ENCODE assay signal across 21 mouse cellular contexts in the genomic region with DNA sequence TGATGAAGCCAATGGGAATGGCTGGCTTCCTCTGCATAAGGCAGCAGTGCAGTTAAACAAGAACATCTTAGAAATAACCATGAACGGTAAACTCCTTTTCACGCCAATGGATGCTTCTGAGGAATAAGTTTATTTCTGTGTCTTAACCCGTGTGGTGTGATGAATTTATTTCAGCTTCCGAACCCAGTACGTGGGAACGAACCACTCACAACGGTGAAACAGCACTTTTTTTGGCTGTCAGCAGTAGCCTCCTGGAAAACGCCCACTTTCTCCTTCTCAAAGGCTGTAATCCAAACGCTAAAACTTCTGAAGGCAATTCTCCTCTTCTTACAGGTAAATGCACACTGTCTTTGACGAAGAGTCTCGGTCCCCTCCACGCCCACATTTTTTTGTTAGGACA. TPM values are rescaled to one million over a fixed set of nuclear protein-coding genes. Genes with fewer than 3 reads are reported as not detected.
A peak's percentile ranks its signal among the peaks of the same experiment; 100 is the strongest.
DNase-seq lines count a peak whose midpoint lies in the region; ATAC-seq lines count a peak whose summit lies in the region.
"Had no signal": no experiment of that assay in that cellular context is flagged by ENCODE, and none has a peak within 500 bp of the region (broad histone marks: within the 10 kb centered on the region; RNA-seq: fewer than 3 reads in every experiment).

No protein-coding gene starts in this region.

- intact Hi-C loops in left cerebral cortex, postnatal 4 days (cut with DNase I) = no loop called here

- ATAC-seq in frontal cortex, adult (ENCODE audit: low TSS enrichment) = peak; percentile 69
- ATAC-seq: activated CD4-positive, CD25-positive, alpha-beta regulatory T cell, adult 4 months; CD4-positive, CD25-positive, alpha-beta regulatory T cell, adult 4 months; forebrain, embryonic 16.5 days had no signal

- no peak for DNase-seq in frontal cortex, postnatal 10 days (ENCODE audit: low spot score in 2 of 2)
- peak; percentile 9 to 20 for DNase-seq in left cerebral cortex, adult 18-20 months (ENCODE audit: low spot score in 2 of 2)
- DNase-seq in left cerebral cortex, postnatal 4 days = no peak
- DNase-seq in right cerebral cortex, adult 2 months (ENCODE audit: low spot score in 2 of 2) = peak; percentile 44 to 54
- no peak for DNase-seq in right cerebral cortex, postnatal 14 days
- peak; percentile 68 for DNase-seq in telencephalon, adult 2 months (ENCODE audit: low read depth, low spot score)
- no peak for DNase-seq in layer of hippocampus, adult 18-20 months (ENCODE audit: low spot score in 2 of 2)
- DNase-seq: adrenal gland, postnatal 14 days; B cell, adult 2 months; cerebellum, adult 18-20 months; cerebellum, adult 9-11 months; cerebellum, postnatal 36 days; gastrocnemius, adult 2 months; gastrocnemius, postnatal 25 days; heart, postnatal 4 days had no signal

RNA-seq across cellular contexts. Expression of gene Asb14, which starts 6.5 kb away (rescaled TPM):
- total RNA-seq in left cerebral cortex, adult 18-20 months (2021) = not detected
- not detected for total RNA-seq in left cerebral cortex, postnatal 4 days (2021)
- under 1 TPM in 1 of 2 experiments, not detected in 1; 0.43 TPM for total RNA-seq in layer of hippocampus, adult 18-20 months (2021)
- total RNA-seq: adrenal gland, adult 18-20 months; adrenal gland, postnatal 14 days; granulocyte monocyte progenitor cell, adult 5-6 weeks had no signal

Comparison
In these comparisons a context has a peak if more than half of its experiments do, and no peak if none do; other contexts are left out.
1. DNase-seq: peak in left cerebral cortex, adult 18-20 months (2 of 2), right cerebral cortex, adult 2 months (2 of 2) and telencephalon, adult 2 months (single experiment); none in frontal cortex, postnatal 10 days (0 of 2), left cerebral cortex, postnatal 4 days (single experiment), right cerebral cortex, postnatal 14 days (single experiment) and layer of hippocampus, adult 18-20 months (0 of 2).